Mouse (Mus musculus): ENCODE measurements at regions not wholly inside any gene's neighbourhood (a gene's known extent, or its start where the extent isn't known, plus 50 kb on each side); places are given as distances from the start of the nearest gene placed in this dataset.

DNA sequence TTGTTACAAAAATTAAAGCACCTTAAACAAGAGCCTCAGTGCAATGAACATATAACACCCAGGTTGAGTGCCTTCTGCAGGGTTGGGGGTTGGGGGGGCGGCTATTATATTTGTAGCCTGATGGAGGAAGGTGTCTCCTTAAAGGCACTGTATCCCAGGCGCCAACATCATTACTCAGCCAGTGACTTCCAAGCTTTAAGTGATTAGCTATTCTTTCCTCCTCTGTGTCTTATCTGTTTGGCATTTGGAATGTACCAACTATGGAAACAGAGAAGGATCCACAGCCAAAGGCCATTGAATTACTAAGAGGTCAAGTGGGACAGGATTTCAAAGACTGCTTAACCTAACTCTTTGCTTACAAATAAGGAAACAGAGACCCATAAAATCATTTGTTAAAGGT lies 373.9 kb upstream of the Cd180 start:
- ATAC-seq (no peak), DNase-seq (no peak)
- Histone ChIP-seq H3K4me1 (ENCODE audit: insufficient read depth) (no peaks in the 10 kb centered on the region), H3K36me3 (replicated peaks; ENCODE audit: insufficient read depth, low read length) (no peaks in the 10 kb centered on the region), H3K4me3 (ENCODE audit: low read depth, low read length) (no peak overlapping the region), H3K27ac (ENCODE audit: low read depth) (no peak overlapping the region), H3K9ac (replicated peaks) (no peak overlapping the region), H3K9me3 (ENCODE audit: low read length) (no peaks in the 10 kb centered on the region), H3K4me2 (ENCODE audit: low read depth, low read length) (no peak overlapping the region), H3K27me3 (ENCODE audit: insufficient read depth, low read length) (no peaks in the 10 kb centered on the region)
- TF ChIP-seq EP300 (IDR thresholded peaks at IDR 0.05; ENCODE audit: low read depth) (no peak), CTCF (IDR thresholded peaks at IDR 0.05; ENCODE audit: low read depth) (no peak)
- WGBS (ENCODE audit: insufficient replicate concordance) = 77% methylated on average over 2 of the region's 2 CpGs

DNA sequence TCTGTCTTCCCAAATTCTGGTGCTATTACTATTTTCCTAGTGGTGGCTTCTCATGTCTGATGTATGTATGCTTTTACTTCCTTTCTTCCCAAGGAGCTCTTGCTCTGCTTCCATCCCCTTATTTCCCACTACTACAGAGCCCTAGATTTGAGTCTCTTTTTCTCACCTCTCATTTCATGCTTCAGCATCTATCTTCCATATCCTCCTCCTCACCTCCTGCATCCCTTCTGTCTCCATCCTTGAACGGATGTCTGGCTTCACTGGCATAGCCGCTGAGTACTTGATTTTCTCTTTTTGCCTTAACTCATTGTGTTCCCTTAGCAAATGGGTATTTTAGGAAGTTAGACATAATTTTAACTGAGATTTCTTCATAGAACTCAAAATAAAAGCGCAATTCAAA lies 369.5 kb upstream of the Cd180 start:
- DNase-seq (no peak), ATAC-seq (no peak)
- Histone ChIP-seq H3K36me3 (replicated peaks; ENCODE audit: insufficient read depth, low read length) (no peaks in the 10 kb centered on the region), H3K27ac (ENCODE audit: low read depth) (no peak overlapping the region), H3K4me3 (ENCODE audit: low read depth, low read length) (no peak overlapping the region), H3K9me3 (ENCODE audit: low read length) (no peaks in the 10 kb centered on the region), H3K9ac (replicated peaks) (no peak overlapping the region), H3K4me1 (ENCODE audit: insufficient read depth) (no peaks in the 10 kb centered on the region), H3K27me3 (ENCODE audit: insufficient read depth, low read length) (no peaks in the 10 kb centered on the region), H3K4me2 (ENCODE audit: low read depth, low read length) (no peak overlapping the region)
- TF ChIP-seq CTCF (IDR thresholded peaks at IDR 0.05; ENCODE audit: low read depth) = no peak
- TF ChIP-seq EP300 (IDR thresholded peaks at IDR 0.05; ENCODE audit: low read depth) = no peak
- 89% methylated on average over 3 of the region's 3 CpGs for WGBS (ENCODE audit: insufficient replicate concordance)

DNA sequence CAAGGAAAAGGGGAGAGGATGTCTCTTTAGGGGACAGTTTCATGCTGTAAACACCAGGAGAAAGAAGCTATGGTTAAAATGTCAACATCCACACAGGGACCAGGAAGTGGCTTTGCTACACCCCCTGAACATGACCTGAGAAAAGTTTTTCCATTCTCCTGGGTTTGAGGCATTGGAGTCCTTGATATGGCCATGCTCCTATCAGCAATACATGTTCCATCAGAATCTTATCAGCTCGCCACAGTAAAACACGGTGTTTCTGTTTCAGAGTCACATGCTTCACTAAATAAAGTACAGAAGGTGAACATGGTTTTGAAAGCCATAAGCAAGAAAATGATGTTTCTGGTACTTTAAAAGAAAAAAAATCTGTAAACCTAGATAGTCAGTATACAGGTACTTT lies 367.4 kb upstream of the Cd180 start:
- ATAC-seq (no peak), DNase-seq (no peak)
- no peaks in the 10 kb centered on the region for H3K9me3 ChIP-seq (ENCODE audit: low read length)
- 55% methylated on average over 2 of the region's 2 CpGs for WGBS (ENCODE audit: insufficient replicate concordance)
- no peaks in the 10 kb centered on the region for H3K4me1 ChIP-seq (ENCODE audit: insufficient read depth)
- H3K4me2 ChIP-seq (ENCODE audit: low read depth, low read length) = no peak overlapping the region
- H3K27ac ChIP-seq (ENCODE audit: low read depth) = no peak overlapping the region
- H3K36me3 ChIP-seq (replicated peaks; ENCODE audit: insufficient read depth, low read length) = no peaks in the 10 kb centered on the region
- no peak overlapping the region for H3K4me3 ChIP-seq (ENCODE audit: low read depth, low read length)
- H3K27me3 ChIP-seq (ENCODE audit: insufficient read depth, low read length) = no peaks in the 10 kb centered on the region
- TF ChIP-seq CTCF (IDR thresholded peaks at IDR 0.05; ENCODE audit: low read depth) (no peak), EP300 (IDR thresholded peaks at IDR 0.05; ENCODE audit: low read depth) (peak; percentile 25; the same call in 1 of the 2 replicates)
- H3K9ac ChIP-seq (replicated peaks) = no peak overlapping the region

DNA sequence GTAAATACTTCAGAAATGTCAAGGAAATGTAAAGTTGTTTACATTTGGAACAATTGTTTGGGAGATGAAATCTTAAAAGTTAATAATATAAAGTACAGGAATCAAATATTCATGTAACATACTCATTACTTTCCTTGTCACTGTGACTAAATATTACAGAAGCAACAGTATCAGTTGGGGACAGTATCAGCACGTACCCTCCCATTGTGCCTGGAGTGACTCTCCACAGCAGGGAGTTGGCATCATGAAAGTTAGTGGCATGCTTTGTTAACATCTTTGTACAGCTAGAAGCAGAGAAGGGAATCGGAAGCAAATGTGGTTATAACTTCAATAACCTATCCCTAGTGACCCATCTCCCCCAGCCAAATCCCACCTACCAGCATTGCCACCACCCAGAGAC lies 366.8 kb upstream of the Cd180 start:
- DNase-seq = no peak
- Histone ChIP-seq H3K27ac (ENCODE audit: low read depth) (no peak overlapping the region), H3K9ac (replicated peaks) (no peak overlapping the region), H3K9me3 (ENCODE audit: low read length) (no peaks in the 10 kb centered on the region), H3K4me2 (ENCODE audit: low read depth, low read length) (no peak overlapping the region), H3K4me3 (ENCODE audit: low read depth, low read length) (no peak overlapping the region), H3K27me3 (ENCODE audit: insufficient read depth, low read length) (no peaks in the 10 kb centered on the region), H3K4me1 (ENCODE audit: insufficient read depth) (no peaks in the 10 kb centered on the region), H3K36me3 (replicated peaks; ENCODE audit: insufficient read depth, low read length) (no peaks in the 10 kb centered on the region)
- ATAC-seq = no peak
- TF ChIP-seq EP300 (IDR thresholded peaks at IDR 0.05; ENCODE audit: low read depth) = no peak
- TF ChIP-seq CTCF (IDR thresholded peaks at IDR 0.05; ENCODE audit: low read depth) = no peak
- 45% methylated on average over 2 of the region's 2 CpGs for WGBS (ENCODE audit: insufficient replicate concordance)

DNA sequence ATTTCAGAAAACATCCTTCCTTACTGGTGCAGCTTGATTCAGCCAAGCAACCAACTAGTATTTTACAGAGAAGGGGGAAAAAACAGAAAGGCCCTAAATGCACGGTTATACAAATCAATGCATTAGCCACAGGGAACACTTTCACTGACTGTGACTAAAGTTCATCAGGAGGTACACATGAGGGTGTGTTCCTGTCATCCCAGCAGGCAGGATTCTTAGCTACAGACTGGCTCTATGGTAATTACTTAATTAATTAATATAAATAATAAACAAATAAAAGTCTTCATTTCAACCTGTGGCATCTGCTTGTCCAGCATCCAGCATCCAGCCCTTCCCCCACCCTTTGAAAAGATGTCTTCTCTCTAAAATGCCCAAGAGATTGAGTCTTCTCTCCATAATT lies 359.7 kb upstream of the Cd180 start:
- DNase-seq = no peak
- H3K36me3 ChIP-seq (replicated peaks; ENCODE audit: insufficient read depth, low read length) = no peaks in the 10 kb centered on the region
- no peaks in the 10 kb centered on the region for H3K9me3 ChIP-seq (ENCODE audit: low read length)
- no peak overlapping the region for H3K4me3 ChIP-seq (ENCODE audit: low read depth, low read length)
- 71% methylated on average over 1 of the region's 1 CpGs for WGBS (ENCODE audit: insufficient replicate concordance)
- no peaks in the 10 kb centered on the region for H3K4me1 ChIP-seq (ENCODE audit: insufficient read depth)
- ATAC-seq = no peak
- no peak overlapping the region for H3K4me2 ChIP-seq (ENCODE audit: low read depth, low read length)
- H3K27ac ChIP-seq (ENCODE audit: low read depth) = no peak overlapping the region
- TF ChIP-seq CTCF (IDR thresholded peaks at IDR 0.05; ENCODE audit: low read depth) (no peak), EP300 (IDR thresholded peaks at IDR 0.05; ENCODE audit: low read depth) (no peak)
- no peak overlapping the region for H3K9ac ChIP-seq (replicated peaks)
- no peaks in the 10 kb centered on the region for H3K27me3 ChIP-seq (ENCODE audit: insufficient read depth, low read length)

DNA sequence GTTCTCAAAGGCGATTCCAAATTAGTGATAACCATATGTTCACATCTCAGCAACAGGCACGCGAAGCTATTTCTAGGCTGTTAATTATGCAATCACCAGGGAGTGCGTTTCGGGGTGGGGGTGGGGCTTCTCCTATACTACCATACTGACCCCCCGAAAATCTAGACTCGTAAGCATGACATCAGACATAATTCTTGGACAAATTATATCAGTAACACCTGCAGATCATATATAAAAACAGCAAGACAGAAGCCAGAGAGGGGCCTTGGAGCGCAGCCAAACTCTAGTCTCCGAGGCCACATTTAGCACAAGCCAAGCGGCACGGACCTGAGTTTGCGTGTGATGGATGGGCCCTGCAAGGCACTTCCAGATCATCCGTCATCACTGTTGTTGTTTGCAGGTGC lies 359.2 kb upstream of the Cd180 start:
- Histone ChIP-seq H3K27me3 (ENCODE audit: insufficient read depth, low read length) (no peaks in the 10 kb centered on the region), H3K9me3 (ENCODE audit: low read length) (no peaks in the 10 kb centered on the region), H3K4me3 (ENCODE audit: low read depth, low read length) (no peak overlapping the region), H3K9ac (replicated peaks) (no peak overlapping the region), H3K4me2 (ENCODE audit: low read depth, low read length) (no peak overlapping the region), H3K4me1 (ENCODE audit: insufficient read depth) (no peaks in the 10 kb centered on the region), H3K27ac (ENCODE audit: low read depth) (no peak overlapping the region), H3K36me3 (replicated peaks; ENCODE audit: insufficient read depth, low read length) (no peaks in the 10 kb centered on the region)
- TF ChIP-seq CTCF (IDR thresholded peaks at IDR 0.05; ENCODE audit: low read depth) (no peak), EP300 (IDR thresholded peaks at IDR 0.05; ENCODE audit: low read depth) (no peak)
- DNase-seq (no peak), ATAC-seq (no peak)
- 70% methylated on average over 13 of the region's 13 CpGs for WGBS (ENCODE audit: insufficient replicate concordance)

DNA sequence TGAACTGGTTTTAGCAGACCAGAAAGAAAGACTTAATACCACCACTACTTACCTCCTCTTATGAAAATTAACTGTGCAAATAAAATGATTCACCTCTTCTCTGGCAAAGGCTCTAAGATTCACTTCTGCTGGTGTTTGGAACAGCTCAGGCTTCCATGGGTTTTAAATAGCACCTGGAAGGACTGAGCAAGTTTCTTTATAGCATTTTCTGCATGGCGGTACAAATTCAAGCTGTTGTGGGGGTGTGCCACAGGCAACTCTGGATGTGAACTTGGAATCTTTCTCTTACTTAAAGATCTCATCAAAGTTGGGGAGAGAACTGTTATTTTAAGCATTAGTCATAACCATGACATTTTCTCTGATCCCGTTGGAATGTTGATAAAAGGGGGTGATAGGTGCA lies 350.1 kb upstream of the Cd180 start:
- no peak for DNase-seq
- Histone ChIP-seq H3K4me3 (ENCODE audit: low read depth, low read length) (no peak overlapping the region), H3K27ac (ENCODE audit: low read depth) (no peak overlapping the region), H3K4me2 (ENCODE audit: low read depth, low read length) (no peak overlapping the region), H3K9ac (replicated peaks) (no peak overlapping the region), H3K9me3 (ENCODE audit: low read length) (no peaks in the 10 kb centered on the region), H3K4me1 (ENCODE audit: insufficient read depth) (no peaks in the 10 kb centered on the region), H3K27me3 (ENCODE audit: insufficient read depth, low read length) (no peaks in the 10 kb centered on the region), H3K36me3 (replicated peaks; ENCODE audit: insufficient read depth, low read length) (no peaks in the 10 kb centered on the region)
- ATAC-seq = no peak
- WGBS (ENCODE audit: insufficient replicate concordance) = 81% methylated on average over 2 of the region's 2 CpGs
- TF ChIP-seq EP300 (IDR thresholded peaks at IDR 0.05; ENCODE audit: low read depth) (no peak), CTCF (IDR thresholded peaks at IDR 0.05; ENCODE audit: low read depth) (no peak)

Measured in liver, postnatal 0 days (tissue).